Mouse (Mus musculus) heart, adult 2 months (tissue): ENCODE data around the gene Krtap17-1. TPM values are rescaled to one million over a fixed set of nuclear protein-coding genes. Genes with fewer than 3 reads are reported as not detected.

Source experiments
- DNase-seq, 2 experiments: peaks; one replicate each; pipeline ENCODE4 v3.0.0; 2021
- H3K27ac ChIP-seq: fragments of 200-600 bp; 2 replicates; pipeline ENCODE4 v1.8.1; 2022
- H3K27me3 ChIP-seq: fragments of 200-500 bp; 2 replicates; pipeline ENCODE4 v1.6.1; 2012; ENCODE audit warnings: mild to moderate bottlenecking, low read length, inconsistent platforms, mixed read lengths; ENCODE audit not compliant: control insufficient read depth, insufficient read depth
- H3K36me3 ChIP-seq: fragments of 200-500 bp; 2 replicates; pipeline ENCODE4 v1.6.1; 2012; ENCODE audit warnings: low read length, inconsistent platforms; ENCODE audit not compliant: control insufficient read depth, insufficient read depth
- H3K4me1 ChIP-seq: fragments of 200-500 bp; 2 replicates; pipeline ENCODE4 v1.6.1; 2011; ENCODE audit warnings: low read length; ENCODE audit not compliant: control insufficient read depth, insufficient read depth
- H3K4me3 ChIP-seq: fragments of 200-600 bp; 2 replicates; pipeline ENCODE4 v1.8.1; 2022
- H3K79me2 ChIP-seq: fragments of 200-500 bp; replicated peaks from 2 replicates; pipeline ENCODE4 v1.6.1; 2012; ENCODE audit warnings: mild to moderate bottlenecking, inconsistent platforms, low read length, moderate library complexity, mixed read lengths; ENCODE audit not compliant: control insufficient read depth, insufficient read depth
- H3K9ac ChIP-seq: fragments of 200-500 bp; 2 replicates; pipeline ENCODE4 v1.6.1; 2012; ENCODE audit warnings: low read depth, mild to moderate bottlenecking, control low read depth, inconsistent platforms, low read length, mixed read lengths
- CTCF ChIP-seq: fragments of 200-600 bp; IDR thresholded peaks from 2 replicates; pipeline ENCODE4 v1.8.1; 2022; ENCODE audit warnings: antibody characterized with exemption, mild to moderate bottlenecking, moderate library complexity
- EP300 ChIP-seq: fragments of 200-500 bp; IDR thresholded peaks from 2 replicates; pipeline ENCODE4 v1.6.1; 2011; ENCODE audit warnings: low read depth, low read length, control low read depth; ENCODE audit not compliant: insufficient read depth
- POLR2A ChIP-seq: fragments of 200-500 bp; IDR thresholded peaks from 2 replicates; pipeline ENCODE4 v1.6.1; 2011; ENCODE audit warnings: mild to moderate bottlenecking, low read depth, low read length, control low read depth; ENCODE audit not compliant: insufficient read depth
- WGBS: fragments of 180-500 bp; shearing (Covaris S2); methylation state at CpG from one replicate; pipeline ENCODE4 v1.1.7; 2018; 5-methylcytosine and 5-hydroxymethylcytosine counted together
- intact Hi-C: fragments of 180-260 bp; cut with DNase I; formaldehyde crosslinking; loops from one replicate; pipeline ENCODE4 v1.15.1; 2025
- polyA plus RNA-seq: library from polyadenylated mRNA; depleted of rRNA; stranded (reverse); fragments of >200 nt; gene quantifications from 2 replicates; pipeline ENCODE4 v1.2.3, GENCODE M21; 2012; rRNA removed
- total RNA-seq, 2 experiments: library from RNA; stranded (reverse); gene quantifications; 2 replicates each; pipeline ENCODE4 v1.2.3; 2021

The Krtap17-1 gene
- total and polyA plus RNA-seq, 3 experiments: not detected

DNA sequence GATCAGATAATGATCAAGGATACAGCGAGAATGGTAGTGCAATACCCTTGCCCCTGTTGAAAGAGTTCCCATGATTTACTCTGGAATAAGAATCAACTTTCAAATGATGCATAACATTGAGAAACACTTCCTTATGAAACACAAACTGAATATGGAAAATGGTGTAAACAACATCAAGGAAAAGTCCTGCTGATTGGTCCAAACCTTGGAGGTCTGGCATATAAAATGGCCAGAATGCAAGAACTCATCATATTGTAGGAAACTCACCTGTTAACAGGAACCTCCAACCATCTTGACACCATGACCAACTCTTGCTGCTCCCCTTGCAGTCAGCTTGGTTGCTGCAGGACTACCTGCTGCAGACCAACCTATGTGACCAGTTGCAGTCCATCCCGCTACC lies 45.6 kb downstream of the Krtap17-1 start, which contains the start of gene Krtap9-5:
Gene Krtap9-5 (plus strand): TSS at position 301 of the 400 bp plus-strand sequence.
- Histone ChIP-seq H3K36me3 (no peaks in the 10 kb centered on the region), H3K27ac (no peak within 1 kb of the TSS), H3K4me3 (no peak within 1 kb of the TSS), H3K79me2 (no peaks in the 10 kb centered on the region), H3K27me3 (no peaks in the 10 kb centered on the region), H3K9ac (no peak within 1 kb of the TSS), H3K4me1 (no peaks in the 10 kb centered on the region)
- no peak for TF ChIP-seq POLR2A
- no peak for TF ChIP-seq EP300
- TF ChIP-seq CTCF: no peak
- 81% methylated on average over 2 of the region's 2 CpGs for WGBS
- no peak for DNase-seq
- intact Hi-C loops: no loop called here

Other genes with a start within 250 kb of the Krtap17-1 start
Only the 30 nearest of the 32 such genes appear.
- not detected for gene Krtap4-8, start 213.3 kb downstream of the Krtap17-1 start, total RNA-seq
- not detected in 2 replicates for gene Krtap4-8, start 213.3 kb downstream of the Krtap17-1 start, polyA plus RNA-seq
- not detected for gene Krtap4-9, start 208.8 kb downstream of the Krtap17-1 start, total RNA-seq
- not detected in 2 replicates for gene Krtap4-9, start 208.8 kb downstream of the Krtap17-1 start, polyA plus RNA-seq
- gene Gm11596, start 200.5 kb downstream of the Krtap17-1 start, total RNA-seq: not detected
- not detected in 2 replicates for gene Gm11596, start 200.5 kb downstream of the Krtap17-1 start, polyA plus RNA-seq
- gene Gm11569, start 195.1 kb downstream of the Krtap17-1 start, total RNA-seq: not detected
- not detected in 2 replicates for gene Gm11569, start 195.1 kb downstream of the Krtap17-1 start, polyA plus RNA-seq
- gene Gm11554, start 189.5 kb downstream of the Krtap17-1 start, total RNA-seq: not detected
- gene Gm11554, start 189.5 kb downstream of the Krtap17-1 start, polyA plus RNA-seq: not detected in 2 replicates
- not detected for gene Krtap4-13, start 184.1 kb downstream of the Krtap17-1 start, total RNA-seq
- not detected in 2 replicates for gene Krtap4-13, start 184.1 kb downstream of the Krtap17-1 start, polyA plus RNA-seq
- not detected for gene Gm11564, start 178.3 kb downstream of the Krtap17-1 start, total RNA-seq
- not detected in 2 replicates for gene Gm11564, start 178.3 kb downstream of the Krtap17-1 start, polyA plus RNA-seq
- gene 2300003K06Rik, start 155.9 kb downstream of the Krtap17-1 start, total RNA-seq: not detected
- gene 2300003K06Rik, start 155.9 kb downstream of the Krtap17-1 start, polyA plus RNA-seq: not detected in 2 replicates
- not detected for gene Krtap4-16, start 142.4 kb downstream of the Krtap17-1 start, total RNA-seq
- gene Krtap4-16, start 142.4 kb downstream of the Krtap17-1 start, polyA plus RNA-seq: not detected in 2 replicates
- not detected for gene Gm11568, start 136.1 kb downstream of the Krtap17-1 start, total RNA-seq
- gene Gm11568, start 136.1 kb downstream of the Krtap17-1 start, polyA plus RNA-seq: not detected in 2 replicates
- gene Gm11559, start 129.5 kb downstream of the Krtap17-1 start, total RNA-seq: not detected
- gene Gm11559, start 129.5 kb downstream of the Krtap17-1 start, polyA plus RNA-seq: not detected in 2 replicates
- gene Krtap9-1, start 120.6 kb downstream of the Krtap17-1 start, total RNA-seq: not detected
- gene Krtap9-1, start 120.6 kb downstream of the Krtap17-1 start, polyA plus RNA-seq: not detected in 2 replicates
- gene Gm11567, start 114.8 kb downstream of the Krtap17-1 start, total RNA-seq: not detected
- gene Gm11567, start 114.8 kb downstream of the Krtap17-1 start, polyA plus RNA-seq: not detected in 2 replicates
- not detected for gene Krtap31-1, start 86.1 kb downstream of the Krtap17-1 start, total RNA-seq
- not detected in 2 replicates for gene Krtap31-1, start 86.1 kb downstream of the Krtap17-1 start, polyA plus RNA-seq
- gene Gm11565, start 79.2 kb downstream of the Krtap17-1 start, total RNA-seq: not detected
- gene Gm11565, start 79.2 kb downstream of the Krtap17-1 start, polyA plus RNA-seq: not detected in 2 replicates
- gene Krtap31-2, start 57.7 kb downstream of the Krtap17-1 start, total RNA-seq: not detected
- not detected in 2 replicates for gene Krtap31-2, start 57.7 kb downstream of the Krtap17-1 start, polyA plus RNA-seq
- gene Krtap9-5, start 45.5 kb downstream of the Krtap17-1 start, total RNA-seq: not detected
- not detected in 2 replicates for gene Krtap9-5, start 45.5 kb downstream of the Krtap17-1 start, polyA plus RNA-seq
- not detected for gene Krtap29-1, start 14.9 kb downstream of the Krtap17-1 start, total RNA-seq
- not detected in 2 replicates for gene Krtap29-1, start 14.9 kb downstream of the Krtap17-1 start, polyA plus RNA-seq
- gene Krtap16-1, start 7.4 kb downstream of the Krtap17-1 start, total RNA-seq: not detected
- not detected in 2 replicates for gene Krtap16-1, start 7.4 kb downstream of the Krtap17-1 start, polyA plus RNA-seq
- gene Krt33a, start 22.2 kb upstream of the Krtap17-1 start, total RNA-seq: not detected
- not detected in 2 replicates for gene Krt33a, start 22.2 kb upstream of the Krtap17-1 start, polyA plus RNA-seq
- not detected for gene Krt33b, start 35.9 kb upstream of the Krtap17-1 start, total RNA-seq
- not detected in 2 replicates for gene Krt33b, start 35.9 kb upstream of the Krtap17-1 start, polyA plus RNA-seq
- gene Krt34, start 47.6 kb upstream of the Krtap17-1 start, total RNA-seq: not detected
- not detected in 2 replicates for gene Krt34, start 47.6 kb upstream of the Krtap17-1 start, polyA plus RNA-seq
- gene Krt31, start 56.6 kb upstream of the Krtap17-1 start, total RNA-seq: not detected
- gene Krt31, start 56.6 kb upstream of the Krtap17-1 start, polyA plus RNA-seq: 0.08 TPM in 1 of 2 replicates, not detected in the other
- gene Krt32, start 94.2 kb upstream of the Krtap17-1 start, total RNA-seq: not detected
- gene Krt32, start 94.2 kb upstream of the Krtap17-1 start, polyA plus RNA-seq: not detected in 2 replicates
- gene Krt35, start 102.2 kb upstream of the Krtap17-1 start, total RNA-seq: not detected
- not detected in 2 replicates for gene Krt35, start 102.2 kb upstream of the Krtap17-1 start, polyA plus RNA-seq
- not detected for gene Krt36, start 111.6 kb upstream of the Krtap17-1 start, total RNA-seq
- gene Krt36, start 111.6 kb upstream of the Krtap17-1 start, polyA plus RNA-seq: 0.15 TPM in 1 of 2 replicates, not detected in the other
- gene Krt13, start 127.6 kb upstream of the Krtap17-1 start, total RNA-seq: not detected
- not detected in 2 replicates for gene Krt13, start 127.6 kb upstream of the Krtap17-1 start, polyA plus RNA-seq
- gene Krt15, start 141.9 kb upstream of the Krtap17-1 start, total RNA-seq: under 1 TPM in 1 of 2 experiments, not detected in 1; 0.23 TPM
- 0.26 and 5.0 TPM in 2 replicates for gene Krt15, start 141.9 kb upstream of the Krtap17-1 start, polyA plus RNA-seq
- 1 to 10 TPM; 6.9 to 8.5 TPM for gene Krt19, start 154.7 kb upstream of the Krtap17-1 start, total RNA-seq
- gene Krt19, start 154.7 kb upstream of the Krtap17-1 start, polyA plus RNA-seq: 8.0 and 27.0 TPM in 2 replicates
- not detected for gene Krt9, start 199.3 kb upstream of the Krtap17-1 start, total RNA-seq
- not detected in 2 replicates for gene Krt9, start 199.3 kb upstream of the Krtap17-1 start, polyA plus RNA-seq